ENCODE assay signal across 19 mouse cellular contexts in the genomic region with DNA sequence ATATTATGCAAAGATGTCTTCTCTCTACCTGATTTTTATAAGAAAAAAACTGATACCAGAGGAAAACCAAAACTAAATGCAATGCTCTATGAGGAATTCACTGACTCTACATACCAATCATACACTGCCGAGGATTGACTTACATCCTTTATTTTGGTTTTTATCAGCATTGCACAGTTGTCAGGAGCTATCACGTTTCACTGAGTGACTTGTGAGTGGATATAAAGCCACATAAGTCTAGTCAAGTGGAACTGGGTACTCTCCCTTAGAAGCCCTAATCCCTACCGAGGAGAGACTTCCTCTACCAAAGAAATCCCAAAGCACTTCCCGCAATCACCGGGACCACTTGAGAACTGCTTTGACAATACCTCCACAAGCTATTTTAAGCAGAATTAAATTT.
DNase-seq lines count a peak whose midpoint lies in the region; ATAC-seq and TF ChIP-seq lines count a peak whose summit lies in the region.
"Had no signal": no experiment of that assay in that cellular context is flagged by ENCODE, and none has a peak within 500 bp of the region (broad histone marks: within the 10 kb centered on the region; RNA-seq: fewer than 3 reads in every experiment).

No protein-coding gene starts in this region.

- DNase-seq in embryo, embryonic 10.5 days (ENCODE audit: low spot score) = peak; percentile 9
- no peak for DNase-seq in embryo, embryonic 9.5 days (ENCODE audit: extremely low spot score)
- peak; percentile 5 for DNase-seq in midbrain, embryonic 14.5 days
- DNase-seq in midbrain, postnatal 0 days (ENCODE audit: low spot score) = no peak
- peak; percentile 24 for DNase-seq in Patski (ENCODE audit: low read depth, low spot score)
- no peak for DNase-seq in thymus, postnatal 14 days
- no peak for DNase-seq in gastrocnemius, adult 8-10 months (ENCODE audit: low spot score in 2 of 2)
- DNase-seq: adrenal gland, adult 2 months; adrenal gland, postnatal 10 days; adrenal gland, postnatal 25 days; cerebellum, adult 11-12 months; cerebellum, adult 2 months; cerebellum, adult 9-10 months; cerebellum, postnatal 10 days; cerebellum, postnatal 25 days; embryo, embryonic 11 days had no signal

- H3K4me1 ChIP-seq in midbrain, embryonic 14.5 days (ENCODE audit: control insufficient read depth, insufficient read depth, low read length) = no peaks in the 10 kb centered on the region
- H3K4me1 ChIP-seq in midbrain, postnatal 0 days (ENCODE audit: insufficient read depth, low read length) = no peaks in the 10 kb centered on the region
- H3K4me1 ChIP-seq: embryonic facial prominence, embryonic 13.5 days had no signal

- CTCF ChIA-PET in Patski (lab: Charles Lee) = no interaction called here

- H3K27ac ChIP-seq in midbrain, embryonic 14.5 days (replicated peaks; ENCODE audit: low read depth, low read length) = no peak overlapping the region
- H3K27ac ChIP-seq in midbrain, postnatal 0 days (ENCODE audit: low read depth, low read length) = no peak overlapping the region
- H3K27ac ChIP-seq: embryonic facial prominence, embryonic 13.5 days had no signal

- no peaks in the 10 kb centered on the region for H3K9me3 ChIP-seq in midbrain, embryonic 14.5 days (ENCODE audit: control insufficient read depth, low read length)
- H3K9me3 ChIP-seq in midbrain, postnatal 0 days (ENCODE audit: low read length) = no peaks in the 10 kb centered on the region
- H3K9me3 ChIP-seq: embryonic facial prominence, embryonic 13.5 days had no signal

- peaks cover 9% of the 10 kb centered on the region for H3K36me3 ChIP-seq in midbrain, embryonic 14.5 days (ENCODE audit: control insufficient read depth, insufficient read depth, low read length)
- H3K36me3 ChIP-seq in midbrain, postnatal 0 days (ENCODE audit: insufficient read depth, low read length) = no peaks in the 10 kb centered on the region

- in situ Hi-C loops in Patski (cut with MboI; ENCODE audit: low pct_unique_long_range_greater_than_20kb) = no loop called here

- no peaks in the 10 kb centered on the region for H3K27me3 ChIP-seq in midbrain, embryonic 14.5 days (ENCODE audit: control insufficient read depth, insufficient read depth, low read length)
- no peaks in the 10 kb centered on the region for H3K27me3 ChIP-seq in midbrain, postnatal 0 days (ENCODE audit: insufficient read depth, low read length)
- no peaks in the 10 kb centered on the region for H3K27me3 ChIP-seq in Patski
- H3K27me3 ChIP-seq: embryonic facial prominence, embryonic 13.5 days had no signal

- POLR2A ChIA-PET in Patski (lab: Charles Lee) = no interaction called here

- no peak overlapping the region for H3K4me3 ChIP-seq in midbrain, embryonic 14.5 days (replicated peaks; ENCODE audit: low read depth, low read length)
- no peak overlapping the region for H3K4me3 ChIP-seq in midbrain, postnatal 0 days (ENCODE audit: low read depth, low read length)
- H3K4me3 ChIP-seq: embryonic facial prominence, embryonic 13.5 days had no signal

- 18% methylated on average over 5 of the region's 5 CpGs for WGBS in midbrain, embryonic 14.5 days
- WGBS in midbrain, postnatal 0 days = 18% methylated on average over 5 of the region's 5 CpGs

- no peak for TF ChIP-seq CTCF in midbrain, postnatal 0 days (IDR thresholded peaks at IDR 0.05)
- TF ChIP-seq CTCF in Patski (IDR thresholded peaks at IDR 0.05) = no peak

- H3K9ac ChIP-seq in midbrain, embryonic 14.5 days (replicated peaks; ENCODE audit: low read length) = no peak overlapping the region
- no peak overlapping the region for H3K9ac ChIP-seq in midbrain, postnatal 0 days (replicated peaks; ENCODE audit: low read length, poor library complexity, severe bottlenecking)
- H3K9ac ChIP-seq: embryonic facial prominence, embryonic 13.5 days had no signal

- ATAC-seq in midbrain, embryonic 14.5 days (ENCODE audit: low FRiP score, low TSS enrichment) = no peak
- ATAC-seq in midbrain, postnatal 0 days (ENCODE audit: low FRiP score) = no peak
- ATAC-seq in Patski = no peak
- ATAC-seq: forebrain, embryonic 14.5 days; forebrain, embryonic 16.5 days had no signal

- no peak overlapping the region for H3K4me2 ChIP-seq in midbrain, embryonic 14.5 days (ENCODE audit: low read length)
- no peak overlapping the region for H3K4me2 ChIP-seq in midbrain, postnatal 0 days (ENCODE audit: low read depth, low read length, poor library complexity, severe bottlenecking)
- H3K4me2 ChIP-seq: embryonic facial prominence, embryonic 13.5 days had no signal

Comparison
In these comparisons a context has a peak if more than half of its experiments do, and no peak if none do; other contexts are left out.
1. DNase-seq: peak in embryo, embryonic 10.5 days (single experiment), midbrain, embryonic 14.5 days (single experiment) and Patski (single experiment); none in embryo, embryonic 9.5 days (single experiment), midbrain, postnatal 0 days (single experiment), thymus, postnatal 14 days (single experiment) and gastrocnemius, adult 8-10 months (0 of 2).